Mouse (Mus musculus): ENCODE results near the gene Dixdc1. TPM values are rescaled to one million over a fixed set of nuclear protein-coding genes. Genes with fewer than 3 reads are reported as not detected.
A peak's percentile ranks its signal among the peaks of the same experiment; 100 is the strongest.

Dixdc1 gene
- polyA plus RNA-seq, 1 experiment from 2014 or later, result 8.0 TPM

- no peak overlapping the region for H3K4me3 ChIP-seq (replicated peaks)
- no peak overlapping the region for H3K27ac ChIP-seq
- no peak overlapping the region for H3K4me2 ChIP-seq
- H3K4me1 ChIP-seq, result peaks cover 6% of the 10 kb centered on the region; the same call in 1 of the 2 replicates
- no peaks in the 10 kb centered on the region for H3K36me3 ChIP-seq
- H3K27me3 ChIP-seq (replicated peaks), result no peaks in the 10 kb centered on the region
- no peak overlapping the region for H3K9ac ChIP-seq
- 30% methylated on average over 12 of the region's 12 CpGs for WGBS
- no peak for ATAC-seq (ENCODE audit: insufficient read depth, low FRiP score, low read depth)
- no peaks in the 10 kb centered on the region for H3K9me3 ChIP-seq
Measured at GRCm38 (mm10) chr9:50721061-50721460, 18.3 kb downstream of the Dixdc1 start.

- ATAC-seq (ENCODE audit: insufficient read depth, low FRiP score, low read depth), result no peak
- Histone ChIP-seq H3K4me3 (replicated peaks) (no peak overlapping the region), H3K4me2 (no peak overlapping the region), H3K9ac (no peak overlapping the region), H3K36me3 (no peaks in the 10 kb centered on the region), H3K9me3 (no peaks in the 10 kb centered on the region), H3K4me1 (peaks cover 6% of the 10 kb centered on the region; the same call in 1 of the 2 replicates), H3K27me3 (replicated peaks) (no peaks in the 10 kb centered on the region), H3K27ac (no peak overlapping the region)
- 71% methylated on average over 4 of the region's 4 CpGs for WGBS
Measured at GRCm38 (mm10) chr9:50718878-50719277, 20.4 kb downstream of the Dixdc1 start.

- Histone ChIP-seq H3K9me3 (no peaks in the 10 kb centered on the region), H3K27ac (no peak overlapping the region), H3K4me1 (no peaks in the 10 kb centered on the region), H3K27me3 (replicated peaks) (no peaks in the 10 kb centered on the region), H3K9ac (no peak overlapping the region), H3K4me2 (no peak overlapping the region), H3K4me3 (replicated peaks) (no peak overlapping the region), H3K36me3 (no peaks in the 10 kb centered on the region)
- WGBS, result 34% methylated on average over 4 of the region's 4 CpGs
- ATAC-seq (ENCODE audit: insufficient read depth, low FRiP score, low read depth), result no peak
Measured at GRCm38 (mm10) chr9:50714188-50714587, 25.1 kb downstream of the Dixdc1 start.

GRCm38 (mm10) chr9:50711337-50711736 is 28.0 kb downstream of the Dixdc1 start:
- Histone ChIP-seq H3K27me3 (replicated peaks) (no peaks in the 10 kb centered on the region), H3K9ac (no peak overlapping the region), H3K4me3 (replicated peaks) (no peak overlapping the region), H3K4me2 (no peak overlapping the region), H3K4me1 (no peaks in the 10 kb centered on the region), H3K36me3 (no peaks in the 10 kb centered on the region), H3K9me3 (no peaks in the 10 kb centered on the region), H3K27ac (no peak overlapping the region)
- WGBS, result 85% methylated on average over 4 of the region's 4 CpGs
- no peak for ATAC-seq (ENCODE audit: insufficient read depth, low FRiP score, low read depth)

GRCm38 (mm10) chr9:50709108-50709507 is 30.2 kb downstream of the Dixdc1 start:
- H3K36me3 ChIP-seq, result no peaks in the 10 kb centered on the region
- H3K27ac ChIP-seq, result no peak overlapping the region
- no peaks in the 10 kb centered on the region for H3K27me3 ChIP-seq (replicated peaks)
- H3K4me1 ChIP-seq, result no peaks in the 10 kb centered on the region
- H3K9ac ChIP-seq, result no peak overlapping the region
- no peak for ATAC-seq (ENCODE audit: insufficient read depth, low FRiP score, low read depth)
- 27% methylated on average over 2 of the region's 2 CpGs for WGBS
- H3K4me3 ChIP-seq (replicated peaks), result no peak overlapping the region
- H3K9me3 ChIP-seq, result no peaks in the 10 kb centered on the region
- no peak overlapping the region for H3K4me2 ChIP-seq

- peaks cover 3% of the 10 kb centered on the region; the same call in 1 of the 2 replicates for H3K4me1 ChIP-seq
- no peaks in the 10 kb centered on the region; the same call in 1 of the 2 replicates for H3K27me3 ChIP-seq (replicated peaks)
- WGBS, result 52% methylated on average over 6 of the region's 6 CpGs
- no peak overlapping the region for H3K4me2 ChIP-seq
- no peaks in the 10 kb centered on the region for H3K36me3 ChIP-seq
- H3K4me3 ChIP-seq (replicated peaks), result no peak overlapping the region
- H3K27ac ChIP-seq, result no peak overlapping the region
- no peak overlapping the region for H3K9ac ChIP-seq
- no peaks in the 10 kb centered on the region for H3K9me3 ChIP-seq
- ATAC-seq (ENCODE audit: insufficient read depth, low FRiP score, low read depth), result no peak
Measured at GRCm38 (mm10) chr9:50704907-50705306, 34.4 kb downstream of the Dixdc1 start.

- no peaks in the 10 kb centered on the region for H3K36me3 ChIP-seq
- H3K9ac ChIP-seq, result no peak overlapping the region
- peaks cover 16% of the 10 kb centered on the region for H3K4me1 ChIP-seq
- peaks cover 9% of the 10 kb centered on the region; the same call in 1 of the 2 replicates for H3K27me3 ChIP-seq (replicated peaks)
- ATAC-seq (ENCODE audit: insufficient read depth, low FRiP score, low read depth), result peak; percentile 35; the same call in 1 of the 2 replicates
- WGBS, result 57% methylated on average over 11 of the region's 11 CpGs
- H3K4me3 ChIP-seq (replicated peaks), result no peak overlapping the region
- 0 out of 2 replicates have a peak overlapping the region, but pooled peaks have one; percentile 0 for H3K27ac ChIP-seq
- no peak overlapping the region for H3K4me2 ChIP-seq
- no peaks in the 10 kb centered on the region for H3K9me3 ChIP-seq
Measured at GRCm38 (mm10) chr9:50700921-50701691, 38.2 kb downstream of the Dixdc1 start.

GRCm38 (mm10) chr9:50698418-50699409 is 40.6 kb downstream of the Dixdc1 start:
- H3K4me2 ChIP-seq, result peak overlapping the region; percentile 99
- H3K27me3 ChIP-seq (replicated peaks), result peaks cover 9% of the 10 kb centered on the region; the same call in 1 of the 2 replicates
- H3K27ac ChIP-seq, result no peak overlapping the region
- no peaks in the 10 kb centered on the region for H3K9me3 ChIP-seq
- under 1% methylated on average over 68 of the region's 70 CpGs for WGBS
- no peaks in the 10 kb centered on the region for H3K36me3 ChIP-seq
- peak overlapping the region; percentile 29 for H3K9ac ChIP-seq
- peak overlapping the region; percentile 58 for H3K4me3 ChIP-seq (replicated peaks)
- H3K4me1 ChIP-seq, result peaks cover 16% of the 10 kb centered on the region
- ATAC-seq (ENCODE audit: insufficient read depth, low FRiP score, low read depth), result peak; percentile 37; the same call in 1 of the 2 replicates

- WGBS, result under 1% methylated on average over 12 of the region's 12 CpGs
- Histone ChIP-seq H3K9ac (0 out of 2 replicates have a peak overlapping the region, but pooled peaks have one; percentile 13), H3K4me1 (peaks cover 16% of the 10 kb centered on the region), H3K27ac (no peak overlapping the region), H3K9me3 (no peaks in the 10 kb centered on the region), H3K4me3 (replicated peaks) (peak overlapping the region; percentile 26), H3K36me3 (no peaks in the 10 kb centered on the region), H3K4me2 (peak overlapping the region; percentile 99), H3K27me3 (replicated peaks) (peaks cover 9% of the 10 kb centered on the region; the same call in 1 of the 2 replicates)
- ATAC-seq (ENCODE audit: insufficient read depth, low FRiP score, low read depth), result peak; percentile 32; the same call in 1 of the 2 replicates
Measured at GRCm38 (mm10) chr9:50697706-50698041, 41.6 kb downstream of the Dixdc1 start.

- H3K36me3 ChIP-seq, result no peaks in the 10 kb centered on the region
- 57% methylated on average over 12 of the region's 12 CpGs for WGBS
- no peaks in the 10 kb centered on the region for H3K9me3 ChIP-seq
- peak overlapping the region; percentile 26 for H3K4me3 ChIP-seq (replicated peaks)
- ATAC-seq (ENCODE audit: insufficient read depth, low FRiP score, low read depth), result no peak
- H3K27ac ChIP-seq, result no peak overlapping the region
- 0 out of 2 replicates have a peak overlapping the region, but pooled peaks have one; percentile 13 for H3K9ac ChIP-seq
- H3K27me3 ChIP-seq (replicated peaks), result peaks cover 9% of the 10 kb centered on the region; the same call in 1 of the 2 replicates
- peak overlapping the region; percentile 99 for H3K4me2 ChIP-seq
- peaks cover 16% of the 10 kb centered on the region for H3K4me1 ChIP-seq
Measured at GRCm38 (mm10) chr9:50696851-50697705, 42.2 kb downstream of the Dixdc1 start.

- ATAC-seq (ENCODE audit: insufficient read depth, low FRiP score, low read depth), result no peak
- H3K36me3 ChIP-seq, result no peaks in the 10 kb centered on the region
- H3K9ac ChIP-seq, result no peak overlapping the region
- no peaks in the 10 kb centered on the region for H3K9me3 ChIP-seq
- peaks cover 13% of the 10 kb centered on the region for H3K4me1 ChIP-seq
- WGBS, result 86% methylated on average over 6 of the region's 6 CpGs
- no peak overlapping the region for H3K4me3 ChIP-seq (replicated peaks)
- H3K27me3 ChIP-seq (replicated peaks), result peaks cover 9% of the 10 kb centered on the region; the same call in 1 of the 2 replicates
- H3K4me2 ChIP-seq, result no peak overlapping the region
- H3K27ac ChIP-seq, result no peak overlapping the region
Measured at GRCm38 (mm10) chr9:50695153-50695552, 44.2 kb downstream of the Dixdc1 start.
